Mouse (Mus musculus) retina, postnatal 1 day (tissue): ENCODE data around the gene Syk.

Experiments
- DNase-seq: peaks from one replicate; pipeline ENCODE4 v3.0.0-alpha.2; 2012

Syk gene

GRCm38 (mm10) chr13:52654081-52654829 lies 71.3 kb downstream of the Syk start:
- DNase-seq: no peak

- DNase-seq: no peak
Observed at GRCm38 (mm10) chr13:52654830-52655308, 71.9 kb downstream of the Syk start.

- no peak for DNase-seq
Observed at GRCm38 (mm10) chr13:52657966-52658365, 75.0 kb downstream of the Syk start.

- DNase-seq: peak; percentile 68
Observed at GRCm38 (mm10) chr13:52658477-52658876, 75.5 kb downstream of the Syk start.

GRCm38 (mm10) chr13:52659171-52659665 lies 76.2 kb downstream of the Syk start:
- DNase-seq: no peak

- no peak for DNase-seq
Observed at GRCm38 (mm10) chr13:52669889-52670288, 86.9 kb downstream of the Syk start.

GRCm38 (mm10) chr13:52673272-52673671 lies 90.3 kb downstream of the Syk start:
- no peak for DNase-seq

- no peak for DNase-seq
Observed at GRCm38 (mm10) chr13:52673856-52674255, 90.9 kb downstream of the Syk start.

GRCm38 (mm10) chr13:52674839-52675238 lies 91.9 kb downstream of the Syk start:
- DNase-seq: no peak

GRCm38 (mm10) chr13:52675526-52676294 lies 92.7 kb downstream of the Syk start:
- no peak for DNase-seq

- DNase-seq: no peak
Observed at GRCm38 (mm10) chr13:52676671-52677445, 93.9 kb downstream of the Syk start.

GRCm38 (mm10) chr13:52679906-52680305 lies 96.9 kb downstream of the Syk start:
- peak; percentile 45 for DNase-seq

- no peak for DNase-seq
Observed at GRCm38 (mm10) chr13:52682107-52682506, 99.1 kb downstream of the Syk start.

GRCm38 (mm10) chr13:52690425-52690824 lies 107.5 kb downstream of the Syk start:
- no peak for DNase-seq

GRCm38 (mm10) chr13:52692311-52692710 lies 109.3 kb downstream of the Syk start:
- DNase-seq: no peak

- DNase-seq: no peak
Observed at GRCm38 (mm10) chr13:52694857-52695256, 111.9 kb downstream of the Syk start.
